Mouse (Mus musculus): ENCODE results near the gene Capza1.

DNA sequence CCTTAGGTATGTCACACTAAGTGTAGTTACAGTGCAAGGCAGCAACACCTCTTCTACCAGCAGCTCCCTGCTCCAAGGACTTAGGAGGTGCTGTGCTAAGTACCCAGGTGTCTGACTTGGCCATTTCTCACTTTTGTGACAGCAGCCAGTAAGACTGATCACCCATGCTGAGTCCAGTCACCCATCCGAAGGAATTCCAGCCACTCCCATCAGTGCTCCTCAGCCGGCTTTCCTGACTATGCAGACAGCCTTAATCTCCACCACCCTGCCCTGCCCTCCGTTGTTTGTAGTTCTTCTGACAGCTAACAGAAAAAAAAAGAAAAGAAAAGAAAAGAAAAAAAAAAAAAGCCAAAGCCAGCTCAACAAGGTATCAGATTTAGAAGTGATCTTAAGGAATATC is 52.6 kb downstream of the Capza1 start:
- TF ChIP-seq POLR2A (IDR thresholded peaks at IDR 0.05; ENCODE audit: control insufficient read depth, extremely low read depth, insufficient read depth, low read length, poor library complexity) (no peak), CTCF (IDR thresholded peaks at IDR 0.05; ENCODE audit: borderline replicate concordance, control insufficient read depth, extremely low read depth, insufficient read depth, low read length, poor library complexity) (no peak)
